Mouse (Mus musculus): Measurements from ENCODE around the gene Cfap97d1. TPM values are rescaled to one million over a fixed set of nuclear protein-coding genes. Genes with fewer than 3 reads are reported as not detected.
A peak's percentile ranks its signal among the peaks of the same experiment; 100 is the strongest.

Cfap97d1 gene
- polyA plus RNA-seq (2012; rRNA removed) = not detected in 2 replicates

- DNase-seq (ENCODE audit: low read depth) = peak; percentile 93
- TF ChIP-seq CTCF (IDR thresholded peaks at IDR 0.05; ENCODE audit: borderline replicate concordance, extremely low read depth, insufficient read depth, insufficient read length) (no peak), POLR2A (IDR thresholded peaks at IDR 0.05; ENCODE audit: borderline replicate concordance, extremely low read depth, insufficient read depth, insufficient read length, poor library complexity, severe bottlenecking) (no peak)
These were observed at the start of gene Cfap97d1 for GRCm38 (mm10) chr11:101984054-101985025. Gene Cfap97d1, plus strand, starts transcription at chr11:101984279.

- TF ChIP-seq POLR2A (IDR thresholded peaks at IDR 0.05; ENCODE audit: borderline replicate concordance, extremely low read depth, insufficient read depth, insufficient read length, poor library complexity, severe bottlenecking) (no peak), CTCF (IDR thresholded peaks at IDR 0.05; ENCODE audit: borderline replicate concordance, extremely low read depth, insufficient read depth, insufficient read length) (no peak)
- no peak for DNase-seq (ENCODE audit: low read depth)
These were observed 48.3 kb upstream of the Cfap97d1 start for GRCm38 (mm10) chr11:101935743-101936142.

- peak; percentile 22 for DNase-seq (ENCODE audit: low read depth)
- TF ChIP-seq CTCF (IDR thresholded peaks at IDR 0.05; ENCODE audit: borderline replicate concordance, extremely low read depth, insufficient read depth, insufficient read length) (no peak), POLR2A (IDR thresholded peaks at IDR 0.05; ENCODE audit: borderline replicate concordance, extremely low read depth, insufficient read depth, insufficient read length, poor library complexity, severe bottlenecking) (no peak)
These were observed 47.7 kb upstream of the Cfap97d1 start for GRCm38 (mm10) chr11:101936421-101936820.

GRCm38 (mm10) chr11:101937108-101937507 is 47.0 kb upstream of the Cfap97d1 start:
- DNase-seq (ENCODE audit: low read depth) = peak; percentile 50
- TF ChIP-seq POLR2A (IDR thresholded peaks at IDR 0.05; ENCODE audit: borderline replicate concordance, extremely low read depth, insufficient read depth, insufficient read length, poor library complexity, severe bottlenecking) (no peak), CTCF (IDR thresholded peaks at IDR 0.05; ENCODE audit: borderline replicate concordance, extremely low read depth, insufficient read depth, insufficient read length) (no peak)

GRCm38 (mm10) chr11:101943055-101943454 is 41.0 kb upstream of the Cfap97d1 start:
- TF ChIP-seq CTCF (IDR thresholded peaks at IDR 0.05; ENCODE audit: borderline replicate concordance, extremely low read depth, insufficient read depth, insufficient read length) (no peak), POLR2A (IDR thresholded peaks at IDR 0.05; ENCODE audit: borderline replicate concordance, extremely low read depth, insufficient read depth, insufficient read length, poor library complexity, severe bottlenecking) (no peak)
- DNase-seq (ENCODE audit: low read depth) = no peak

GRCm38 (mm10) chr11:101946525-101946924 is 37.6 kb upstream of the Cfap97d1 start:
- peak; percentile 66 for DNase-seq (ENCODE audit: low read depth)
- TF ChIP-seq POLR2A (IDR thresholded peaks at IDR 0.05; ENCODE audit: borderline replicate concordance, extremely low read depth, insufficient read depth, insufficient read length, poor library complexity, severe bottlenecking) (no peak), CTCF (IDR thresholded peaks at IDR 0.05; ENCODE audit: borderline replicate concordance, extremely low read depth, insufficient read depth, insufficient read length) (peak; percentile 27; the same call in 1 of the 2 replicates)

- no peak for TF ChIP-seq CTCF (IDR thresholded peaks at IDR 0.05; ENCODE audit: borderline replicate concordance, extremely low read depth, insufficient read depth, insufficient read length)
- TF ChIP-seq POLR2A (IDR thresholded peaks at IDR 0.05; ENCODE audit: borderline replicate concordance, extremely low read depth, insufficient read depth, insufficient read length, poor library complexity, severe bottlenecking) = no peak
- DNase-seq (ENCODE audit: low read depth) = no peak
These were observed 34.1 kb upstream of the Cfap97d1 start for GRCm38 (mm10) chr11:101950021-101950420.

- DNase-seq (ENCODE audit: low read depth) = peak; percentile 37
- no peak for TF ChIP-seq POLR2A (IDR thresholded peaks at IDR 0.05; ENCODE audit: borderline replicate concordance, extremely low read depth, insufficient read depth, insufficient read length, poor library complexity, severe bottlenecking)
- TF ChIP-seq CTCF (IDR thresholded peaks at IDR 0.05; ENCODE audit: borderline replicate concordance, extremely low read depth, insufficient read depth, insufficient read length) = no peak
These were observed 31.3 kb upstream of the Cfap97d1 start for GRCm38 (mm10) chr11:101952541-101953341.

GRCm38 (mm10) chr11:101953441-101953840 is 30.6 kb upstream of the Cfap97d1 start:
- no peak for DNase-seq (ENCODE audit: low read depth)
- TF ChIP-seq CTCF (IDR thresholded peaks at IDR 0.05; ENCODE audit: borderline replicate concordance, extremely low read depth, insufficient read depth, insufficient read length) = no peak
- no peak for TF ChIP-seq POLR2A (IDR thresholded peaks at IDR 0.05; ENCODE audit: borderline replicate concordance, extremely low read depth, insufficient read depth, insufficient read length, poor library complexity, severe bottlenecking)

- TF ChIP-seq CTCF (IDR thresholded peaks at IDR 0.05; ENCODE audit: borderline replicate concordance, extremely low read depth, insufficient read depth, insufficient read length) (no peak), POLR2A (IDR thresholded peaks at IDR 0.05; ENCODE audit: borderline replicate concordance, extremely low read depth, insufficient read depth, insufficient read length, poor library complexity, severe bottlenecking) (no peak)
- DNase-seq (ENCODE audit: low read depth) = peak; percentile 46
These were observed 26.6 kb upstream of the Cfap97d1 start for GRCm38 (mm10) chr11:101957476-101957875.

- no peak for DNase-seq (ENCODE audit: low read depth)
- TF ChIP-seq POLR2A (IDR thresholded peaks at IDR 0.05; ENCODE audit: borderline replicate concordance, extremely low read depth, insufficient read depth, insufficient read length, poor library complexity, severe bottlenecking) = no peak
- no peak for TF ChIP-seq CTCF (IDR thresholded peaks at IDR 0.05; ENCODE audit: borderline replicate concordance, extremely low read depth, insufficient read depth, insufficient read length)
These were observed 21.0 kb upstream of the Cfap97d1 start for GRCm38 (mm10) chr11:101963043-101963442.
